Mouse (Mus musculus) sigmoid colon, adult 10 weeks (tissue): ENCODE data around the gene Vmn2r91. TPM values are rescaled to one million over a fixed set of nuclear protein-coding genes. Genes with fewer than 3 reads are reported as not detected.

Experiments
- polyA plus RNA-seq: library from polyadenylated mRNA; stranded (reverse); fragments of 350-450 nt; fragmentation: Illumina TruSeq; extraction: RNeasy Lipid Tissue Mini Kit (QIAGEN cat#74804); gene quantifications from one replicate; pipeline ENCODE4 v1.2.3, GENCODE M21; 2014; ENCODE audit warnings: low read depth, low replicate concordance

The Vmn2r91 gene
- polyA plus RNA-seq, result not detected

GRCm38 (mm10) chr17:18084716-18085115 is at the start of gene Vmn2r91:
TSS of gene Vmn2r91 (plus strand) at chr17:18085016.

GRCm38 (mm10) chr17:18049124-18049523 is 35.7 kb upstream of the Vmn2r91 start, which contains the start of gene Vmn2r124:
TSS of gene Vmn2r124 (plus strand) at chr17:18049424.

GRCm38 (mm10) chr17:18151587-18151986 is 66.8 kb downstream of the Vmn2r91 start, which contains the start of gene Vmn2r92:
TSS of gene Vmn2r92 (plus strand) at chr17:18151887.

Other genes starting within 250 kb of the Vmn2r91 start
- not detected for gene Has1, start 229.8 kb upstream of the Vmn2r91 start, polyA plus RNA-seq
- not detected for gene Fpr1, start 201.1 kb upstream of the Vmn2r91 start, polyA plus RNA-seq
- 1.7 TPM for gene Fpr2, start 197.2 kb upstream of the Vmn2r91 start, polyA plus RNA-seq
- gene Fpr3, start 197.2 kb upstream of the Vmn2r91 start, polyA plus RNA-seq, result not detected
- not detected for gene Fpr-rs4, start 63.3 kb upstream of the Vmn2r91 start, polyA plus RNA-seq
- not detected for gene Vmn2r124, start 35.6 kb upstream of the Vmn2r91 start, polyA plus RNA-seq
- not detected for gene Vmn2r92, start 66.9 kb downstream of the Vmn2r91 start, polyA plus RNA-seq
- gene Vmn2r94, start 192.7 kb downstream of the Vmn2r91 start, polyA plus RNA-seq, result not detected
- not detected for gene Vmn2r93, start 213.1 kb downstream of the Vmn2r91 start, polyA plus RNA-seq